Mouse (Mus musculus) heart, adult 11 months (tissue): Measurements from ENCODE around the gene Foxn4.

Experiments used
- DNase-seq: peaks from one replicate; pipeline ENCODE4 v3.0.0; 2022

Foxn4 gene

GRCm38 (mm10) chr5:114279382-114280143 is 6.0 kb upstream of the Foxn4 start:
- no peak for DNase-seq

- DNase-seq, result no peak
These were observed 2.4 kb upstream of the Foxn4 start for GRCm38 (mm10) chr5:114275991-114276390.

- no peak for DNase-seq
These were observed 1.7 kb upstream of the Foxn4 start for GRCm38 (mm10) chr5:114275339-114275738.

- DNase-seq, result no peak
These were observed 3.6 kb downstream of the Foxn4 start for GRCm38 (mm10) chr5:114269984-114270383.

- no peak for DNase-seq
These were observed 4.1 kb downstream of the Foxn4 start for GRCm38 (mm10) chr5:114269499-114269898.

- no peak for DNase-seq
These were observed 5.0 kb downstream of the Foxn4 start for GRCm38 (mm10) chr5:114268646-114269045.

- no peak for DNase-seq
These were observed 8.8 kb downstream of the Foxn4 start for GRCm38 (mm10) chr5:114264791-114265190.

GRCm38 (mm10) chr5:114264030-114264459 is 9.6 kb downstream of the Foxn4 start:
- no peak for DNase-seq

- DNase-seq, result no peak
These were observed 12.1 kb downstream of the Foxn4 start for GRCm38 (mm10) chr5:114261494-114261893.

- no peak for DNase-seq
These were observed 14.1 kb downstream of the Foxn4 start for GRCm38 (mm10) chr5:114259495-114259894.

- peak; percentile 94 for DNase-seq
These were observed 25.4 kb downstream of the Foxn4 start for GRCm38 (mm10) chr5:114248174-114248589.

- no peak for DNase-seq
These were observed 27.1 kb downstream of the Foxn4 start for GRCm38 (mm10) chr5:114246465-114246864.

- DNase-seq, result no peak
These were observed 33.9 kb downstream of the Foxn4 start for GRCm38 (mm10) chr5:114239737-114240136.

- DNase-seq, result no peak
These were observed 34.7 kb downstream of the Foxn4 start for GRCm38 (mm10) chr5:114238924-114239323.

- DNase-seq, result no peak
These were observed 44.7 kb downstream of the Foxn4 start for GRCm38 (mm10) chr5:114228901-114229300.

- no peak for DNase-seq
These were observed 47.6 kb downstream of the Foxn4 start for GRCm38 (mm10) chr5:114226051-114226450.

- no peak for DNase-seq
These were observed 54.8 kb downstream of the Foxn4 start for GRCm38 (mm10) chr5:114218771-114219170.

GRCm38 (mm10) chr5:114213183-114213582 is 60.4 kb downstream of the Foxn4 start:
- no peak for DNase-seq

GRCm38 (mm10) chr5:114206158-114206557 is 67.4 kb downstream of the Foxn4 start:
- no peak for DNase-seq
